Mouse (Mus musculus) testis, adult 2 months (tissue): Measurements from ENCODE around the gene Gm35315. TPM values are rescaled to one million over a fixed set of nuclear protein-coding genes. Genes with fewer than 3 reads are reported as not detected.

Experiments used
- H3K27ac ChIP-seq: fragments of 200-500 bp; 2 replicates; pipeline ENCODE4 v1.5.1; 2012; ENCODE audit warnings: low read depth, low read length; ENCODE audit not compliant: control insufficient read depth, insufficient read depth
- H3K27me3 ChIP-seq: fragments of 200-500 bp; 2 replicates; pipeline ENCODE4 v1.6.1; 2012; ENCODE audit warnings: mild to moderate bottlenecking, low read length, moderate library complexity; ENCODE audit not compliant: control insufficient read depth, insufficient read depth
- H3K36me3 ChIP-seq: fragments of 200-500 bp; 2 replicates; pipeline ENCODE4 v1.6.1; 2012; ENCODE audit warnings: mild to moderate bottlenecking, low read length; ENCODE audit not compliant: control insufficient read depth, insufficient read depth
- H3K4me1 ChIP-seq: fragments of 200-500 bp; 2 replicates; pipeline ENCODE4 v1.6.1; 2012; ENCODE audit warnings: low read length; ENCODE audit not compliant: control insufficient read depth, insufficient read depth
- H3K4me3 ChIP-seq: fragments of 200-500 bp; 2 replicates; pipeline ENCODE4 v1.5.1; 2012; ENCODE audit warnings: low read depth, mild to moderate bottlenecking, low read length, moderate library complexity, mixed read lengths; ENCODE audit not compliant: control insufficient read depth
- CTCF ChIP-seq: fragments of 200-500 bp; IDR thresholded peaks from 2 replicates; pipeline ENCODE4 v1.5.1; 2012; ENCODE audit warnings: low read depth, mild to moderate bottlenecking, inconsistent platforms, low read length, moderate library complexity; ENCODE audit not compliant: control insufficient read depth, insufficient read depth, insufficient replicate concordance
- POLR2A ChIP-seq: fragments of 200-500 bp; IDR thresholded peaks from 2 replicates; pipeline ENCODE4 v1.6.1; 2012; ENCODE audit warnings: low read depth, mild to moderate bottlenecking, inconsistent platforms, low read length, moderate library complexity; ENCODE audit not compliant: control insufficient read depth
- polyA plus RNA-seq: library from polyadenylated mRNA; depleted of rRNA; stranded (reverse); fragments of >200 nt; gene quantifications from 2 replicates; pipeline ENCODE4 v1.2.3, GENCODE M21; 2012

Gene Gm35315
- polyA plus RNA-seq, 1 experiment = 0.17 TPM

GRCm38 (mm10) chr5:110106140-110106871 is 12.1 kb upstream of the Gm35315 start:
- Histone ChIP-seq H3K27ac (no peak overlapping the region), H3K4me3 (no peak overlapping the region), H3K36me3 (no peaks in the 10 kb centered on the region), H3K4me1 (peaks cover 18% of the 10 kb centered on the region), H3K27me3 (no peaks in the 10 kb centered on the region)
- TF ChIP-seq CTCF (no peak), POLR2A (0 out of 2 replicates have a peak, but pooled peaks have one; percentile 3)

- Histone ChIP-seq H3K4me3 (no peak overlapping the region), H3K36me3 (no peaks in the 10 kb centered on the region), H3K27ac (no peak overlapping the region), H3K4me1 (peaks cover 25% of the 10 kb centered on the region), H3K27me3 (no peaks in the 10 kb centered on the region)
- TF ChIP-seq POLR2A = no peak
- TF ChIP-seq CTCF = no peak
These were observed 10.6 kb upstream of the Gm35315 start for GRCm38 (mm10) chr5:110104616-110105380.

- Histone ChIP-seq H3K27ac (no peak overlapping the region), H3K27me3 (no peaks in the 10 kb centered on the region), H3K4me3 (no peak overlapping the region), H3K4me1 (peaks cover 25% of the 10 kb centered on the region), H3K36me3 (no peaks in the 10 kb centered on the region)
- no peak for TF ChIP-seq POLR2A
- no peak for TF ChIP-seq CTCF
These were observed 9.8 kb upstream of the Gm35315 start for GRCm38 (mm10) chr5:110103901-110104615.

GRCm38 (mm10) chr5:110102853-110103625 is 8.8 kb upstream of the Gm35315 start:
- H3K4me3 ChIP-seq = no peak overlapping the region
- H3K27me3 ChIP-seq = no peaks in the 10 kb centered on the region
- H3K4me1 ChIP-seq = peaks cover 25% of the 10 kb centered on the region
- no peaks in the 10 kb centered on the region for H3K36me3 ChIP-seq
- H3K27ac ChIP-seq = no peak overlapping the region
- no peak for TF ChIP-seq POLR2A
- TF ChIP-seq CTCF = no peak

GRCm38 (mm10) chr5:110102429-110102828 is 8.2 kb upstream of the Gm35315 start:
- Histone ChIP-seq H3K27me3 (no peaks in the 10 kb centered on the region), H3K27ac (no peak overlapping the region), H3K4me3 (no peak overlapping the region), H3K36me3 (no peaks in the 10 kb centered on the region), H3K4me1 (peaks cover 25% of the 10 kb centered on the region)
- TF ChIP-seq POLR2A (no peak), CTCF (no peak)

GRCm38 (mm10) chr5:110101716-110102347 is 7.6 kb upstream of the Gm35315 start:
- no peaks in the 10 kb centered on the region for H3K36me3 ChIP-seq
- H3K27ac ChIP-seq = no peak overlapping the region
- TF ChIP-seq POLR2A (no peak), CTCF (no peak)
- H3K27me3 ChIP-seq = no peaks in the 10 kb centered on the region
- H3K4me1 ChIP-seq = peaks cover 22% of the 10 kb centered on the region
- H3K4me3 ChIP-seq = peak overlapping the region; percentile 17
